Mouse (Mus musculus) midbrain, postnatal 0 days (tissue): ENCODE measurements around the gene Actr3. TPM values are rescaled to one million over a fixed set of nuclear protein-coding genes. Genes with fewer than 3 reads are reported as not detected.
A peak's percentile ranks its signal among the peaks of the same experiment; 100 is the strongest.

Experiments
- ATAC-seq: fragments of 200-750 bp; cut with Nextera tagmentation; 2 replicates; pipeline ENCODE4 v1.8.0; 2017; ENCODE audit warnings: moderate number of reproducible peaks, mild to moderate bottlenecking, moderate TSS enrichment, moderate library complexity; ENCODE audit not compliant: low FRiP score
- DNase-seq: peaks from one replicate; pipeline ENCODE4 v3.0.0-alpha.2; 2015; ENCODE audit warnings: low spot score
- H3K27ac ChIP-seq: fragments of 300-500 bp; sonication (generic); 2 replicates; pipeline ENCODE4 v1.5.1; 2014; ENCODE audit warnings: low read depth, mild to moderate bottlenecking, low read length, mixed read lengths
- H3K27me3 ChIP-seq: fragments of 300-500 bp; sonication (generic); 2 replicates; pipeline ENCODE4 v1.6.1; 2014; ENCODE audit warnings: low read length, control low read depth, mixed read lengths; ENCODE audit not compliant: insufficient read depth
- H3K36me3 ChIP-seq: fragments of 300-500 bp; sonication (generic); 2 replicates; pipeline ENCODE4 v1.6.1; 2014; ENCODE audit warnings: low read length, control low read depth, mixed read lengths; ENCODE audit not compliant: insufficient read depth
- H3K4me1 ChIP-seq: fragments of 300-500 bp; sonication (generic); 2 replicates; pipeline ENCODE4 v1.6.1; 2014; ENCODE audit warnings: mild to moderate bottlenecking, control low read depth, antibody characterized with exemption, low read length, mixed read lengths; ENCODE audit not compliant: insufficient read depth
- H3K4me2 ChIP-seq: fragments of 300-500 bp; sonication (generic); 2 replicates; pipeline ENCODE4 v1.6.1; 2014; ENCODE audit warnings: low read depth, mild to moderate bottlenecking, low read length, mixed read lengths; ENCODE audit not compliant: poor library complexity, severe bottlenecking
- H3K4me3 ChIP-seq: fragments of 300-500 bp; sonication (generic); 2 replicates; pipeline ENCODE4 v1.5.1; 2014; ENCODE audit warnings: low read depth, mild to moderate bottlenecking, low read length, moderate library complexity
- H3K9ac ChIP-seq: fragments of 300-500 bp; sonication (generic); replicated peaks from 2 replicates; pipeline ENCODE4 v1.6.1; 2014; ENCODE audit warnings: mild to moderate bottlenecking, low read length, moderate library complexity, mixed read lengths; ENCODE audit not compliant: poor library complexity, severe bottlenecking
- H3K9me3 ChIP-seq: fragments of 300-500 bp; sonication (generic); 2 replicates; pipeline ENCODE4 v1.6.1; 2016; ENCODE audit warnings: low read length, control low read depth
- CTCF ChIP-seq: IDR thresholded peaks from 2 replicates; pipeline ENCODE4 v1.5.1; 2016; ENCODE audit warnings: antibody characterized with exemption, mild to moderate bottlenecking
- WGBS: fragments of 180-500 bp; shearing (Covaris S2); extraction: QIAGEN DNeasy Blood & Tissue Kit; methylation state at CpG from one replicate; pipeline ENCODE4 v1.1.7; 2014; 5-methylcytosine and 5-hydroxymethylcytosine counted together
- polyA plus RNA-seq: library from polyadenylated mRNA; unstranded; fragments of >200 nt; fragmentation: Nextera tagmentation; extraction: Ambion mirVana; gene quantifications from 2 replicates; pipeline ENCODE4 v1.2.1, GENCODE M21; 2015
- total RNA-seq: library from RNA; depleted of rRNA; stranded (reverse); fragments of >200 nt; gene quantifications from 2 replicates; pipeline ENCODE4 v1.2.3, GENCODE M21; 2014; rRNA removed

Actr3 gene
- 201 and 246 TPM in 2 replicates for total RNA-seq
- 175 and 179 TPM in 2 replicates for polyA plus RNA-seq

DNA sequence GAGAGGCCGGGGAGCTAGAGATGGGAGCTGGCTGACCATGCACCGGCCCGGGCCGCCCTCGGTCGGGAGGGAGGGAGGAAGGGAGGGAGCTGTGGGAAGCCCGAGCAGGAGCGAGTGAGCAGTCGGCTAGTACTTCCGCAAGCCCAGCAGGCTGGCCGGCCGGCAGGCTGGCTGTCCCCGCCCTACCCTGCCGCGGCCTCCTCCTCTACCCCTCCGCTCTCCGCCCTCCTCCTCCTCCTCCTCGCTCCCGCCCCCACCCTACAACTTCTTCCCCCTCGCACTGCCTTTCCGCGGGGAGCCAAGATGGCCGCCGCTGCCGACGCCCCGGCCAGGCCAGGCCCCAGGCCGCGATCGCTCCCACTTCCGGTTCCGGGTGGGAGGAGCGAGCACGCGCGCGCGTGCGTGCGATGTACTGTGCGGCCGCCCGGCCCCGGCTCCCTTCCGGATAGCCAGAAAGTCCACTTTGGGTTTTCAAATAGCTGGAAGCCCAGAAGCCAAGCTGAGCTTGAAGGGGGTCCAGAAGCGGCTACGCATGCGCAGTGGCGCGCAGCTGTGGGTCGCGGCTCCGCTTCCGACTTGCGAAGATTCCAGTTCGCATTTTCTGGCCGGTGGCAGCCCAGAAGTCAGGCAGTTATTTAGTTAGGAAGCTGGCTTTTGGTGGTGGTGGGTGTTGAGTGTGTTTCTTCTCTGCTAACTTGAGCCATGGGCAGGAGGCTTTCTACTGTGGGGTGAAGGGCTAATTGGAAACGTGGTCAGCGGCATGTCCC, at the start of gene Actr3:
Actr3 (minus strand) TSS at position 359 of the 767 bp plus-strand sequence.
- Histone ChIP-seq H3K4me3 (peak within 1 kb of the TSS; percentile 85), H3K9me3 (no peaks in the 10 kb centered on the region), H3K36me3 (no peaks in the 10 kb centered on the region), H3K4me1 (peaks cover 16% of the 10 kb centered on the region), H3K9ac (peak within 1 kb of the TSS; percentile 92), H3K27me3 (no peaks in the 10 kb centered on the region), H3K27ac (peak within 1 kb of the TSS; percentile 95), H3K4me2 (peak within 1 kb of the TSS; percentile 57)
- DNase-seq (peak; percentile 100), ATAC-seq (peak; percentile 97)
- whole genome bisulfite sequencing, result under 1% methylated on average over 46 of the region's 59 CpGs
- no peak for TF ChIP-seq CTCF

GRCm38 (mm10) chr1:125482459-125483287, 47.1 kb upstream of the Actr3 start:
- Histone ChIP-seq H3K9me3 (no peaks in the 10 kb centered on the region), H3K9ac (no peak overlapping the region), H3K27me3 (no peaks in the 10 kb centered on the region), H3K4me1 (no peaks in the 10 kb centered on the region), H3K4me2 (no peak overlapping the region), H3K36me3 (no peaks in the 10 kb centered on the region), H3K4me3 (no peak overlapping the region), H3K27ac (no peak overlapping the region)
- WGBS, result 71% methylated on average over 10 of the region's 10 CpGs
- no peak for TF ChIP-seq CTCF
- ATAC-seq (no peak; the same call in 1 of the 2 replicates), DNase-seq (peak; percentile 8)

DNA sequence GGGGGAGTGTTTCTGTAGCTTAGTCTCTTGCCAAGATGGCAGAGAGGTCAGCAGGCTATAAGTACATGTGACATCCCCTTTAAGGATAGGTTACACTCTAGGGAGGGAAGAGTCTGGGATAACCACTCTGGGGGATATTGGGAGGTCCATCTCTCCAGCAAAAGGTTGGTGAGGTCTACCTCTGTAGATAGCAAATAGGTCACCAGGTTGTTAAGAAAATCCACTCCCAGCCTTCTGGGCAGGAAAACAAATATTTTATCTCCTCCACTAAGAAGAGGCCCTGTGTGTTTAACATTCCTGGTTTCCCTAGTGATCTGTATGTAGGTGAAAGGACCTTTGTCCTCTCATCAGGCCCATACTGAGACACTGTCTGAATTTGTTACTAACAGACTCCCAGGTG, 46.3 kb upstream of the Actr3 start:
- Histone ChIP-seq H3K4me2 (no peak overlapping the region), H3K27me3 (no peaks in the 10 kb centered on the region), H3K27ac (no peak overlapping the region), H3K4me1 (no peaks in the 10 kb centered on the region), H3K36me3 (no peaks in the 10 kb centered on the region), H3K9me3 (no peaks in the 10 kb centered on the region), H3K9ac (no peak overlapping the region), H3K4me3 (no peak overlapping the region)
- ATAC-seq, result no peak
- no peak for TF ChIP-seq CTCF
- no peak for DNase-seq

DNA sequence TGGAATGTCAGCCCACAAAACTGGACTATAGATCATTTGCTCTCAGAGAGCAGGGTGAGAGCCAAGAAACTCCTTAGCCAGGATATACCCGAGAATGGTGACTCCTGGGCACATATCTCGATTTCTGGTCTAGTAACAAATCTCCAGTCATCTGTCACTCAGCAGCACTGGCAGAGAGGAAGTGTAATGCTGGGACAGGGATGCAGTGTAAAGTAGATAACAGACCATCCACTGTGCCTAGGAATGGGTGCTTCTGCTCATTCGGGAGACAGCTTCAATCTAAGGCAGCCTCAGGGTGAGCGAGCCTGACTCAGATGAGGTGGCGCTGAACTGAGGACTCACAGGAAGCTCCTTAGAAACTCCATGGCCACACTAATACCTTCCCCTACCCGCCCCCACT, 43.1 kb upstream of the Actr3 start:
- TF ChIP-seq CTCF, result no peak
- H3K4me3 ChIP-seq, result no peak overlapping the region
- WGBS, result 86% methylated on average over 6 of the region's 6 CpGs
- no peaks in the 10 kb centered on the region for H3K9me3 ChIP-seq
- H3K9ac ChIP-seq, result no peak overlapping the region
- no peaks in the 10 kb centered on the region for H3K27me3 ChIP-seq
- H3K4me1 ChIP-seq, result no peaks in the 10 kb centered on the region
- DNase-seq (no peak), ATAC-seq (no peak)
- no peaks in the 10 kb centered on the region for H3K36me3 ChIP-seq
- no peak overlapping the region for H3K4me2 ChIP-seq
- H3K27ac ChIP-seq, result no peak overlapping the region

GRCm38 (mm10) chr1:125475961-125476682, 40.6 kb upstream of the Actr3 start:
- ATAC-seq (no peak), DNase-seq (no peak)
- WGBS, result 75% methylated on average over 6 of the region's 6 CpGs
- H3K36me3 ChIP-seq, result no peaks in the 10 kb centered on the region
- no peak for TF ChIP-seq CTCF
- H3K4me3 ChIP-seq, result no peak overlapping the region
- H3K9ac ChIP-seq, result no peak overlapping the region
- H3K27me3 ChIP-seq, result no peaks in the 10 kb centered on the region
- H3K9me3 ChIP-seq, result no peaks in the 10 kb centered on the region
- no peak overlapping the region for H3K4me2 ChIP-seq
- H3K27ac ChIP-seq, result no peak overlapping the region
- H3K4me1 ChIP-seq, result no peaks in the 10 kb centered on the region
